Mouse (Mus musculus) lung, postnatal 4 days (tissue): Measurements from ENCODE around the gene Snrpg.
"Not testable (repeated sequence)": the region's sequence is repeated elsewhere in the genome, so short reads cannot be mapped to it uniquely, and the experiment has no call there.

ENCODE experiments used
- DNase-seq, 2 experiments: peaks; one replicate each; pipeline ENCODE4 v3.0.0; 2021

The Snrpg gene

GRCm38 (mm10) chr6:86368479-86368878 lies 2.6 kb upstream of the Snrpg start:
- DNase-seq = no peak

GRCm38 (mm10) chr6:86370093-86370713 lies 901 bp upstream of the Snrpg start:
- no peak for DNase-seq

GRCm38 (mm10) chr6:86371340-86371911 lies 322 bp downstream of the Snrpg start:
- peak; percentile 96 to 97 for DNase-seq

- no peak for DNase-seq
Observed at GRCm38 (mm10) chr6:86371950-86372516, 929 bp downstream of the Snrpg start.

- no peak for DNase-seq
Observed at GRCm38 (mm10) chr6:86373556-86373955, 2.5 kb downstream of the Snrpg start.

GRCm38 (mm10) chr6:86378341-86378740 lies 7.2 kb downstream of the Snrpg start:
- DNase-seq = no peak

- DNase-seq = not testable (repeated sequence)
Observed at GRCm38 (mm10) chr6:86380112-86380511, 9.0 kb downstream of the Snrpg start.

GRCm38 (mm10) chr6:86382551-86382950 lies 11.4 kb downstream of the Snrpg start:
- no peak for DNase-seq

- no peak for DNase-seq
Observed at GRCm38 (mm10) chr6:86383370-86383769, 12.3 kb downstream of the Snrpg start.

GRCm38 (mm10) chr6:86384692-86385091 lies 13.6 kb downstream of the Snrpg start:
- no peak for DNase-seq

GRCm38 (mm10) chr6:86385362-86386104 lies 14.4 kb downstream of the Snrpg start:
- no peak for DNase-seq

GRCm38 (mm10) chr6:86387313-86387712 lies 16.2 kb downstream of the Snrpg start:
- DNase-seq = no peak

GRCm38 (mm10) chr6:86388461-86388860 lies 17.4 kb downstream of the Snrpg start:
- DNase-seq = no peak

GRCm38 (mm10) chr6:86391326-86391725 lies 20.2 kb downstream of the Snrpg start:
- no peak for DNase-seq

- no peak for DNase-seq
Observed at GRCm38 (mm10) chr6:86393187-86393586, 22.1 kb downstream of the Snrpg start.

- DNase-seq = no peak
Observed at GRCm38 (mm10) chr6:86394078-86394720, 23.1 kb downstream of the Snrpg start.

GRCm38 (mm10) chr6:86395021-86395420 lies 23.9 kb downstream of the Snrpg start:
- no peak for DNase-seq

GRCm38 (mm10) chr6:86395969-86396368 lies 24.9 kb downstream of the Snrpg start:
- no peak for DNase-seq

- peak; percentile 91 to 92 for DNase-seq
Observed at GRCm38 (mm10) chr6:86396581-86397256, 25.6 kb downstream of the Snrpg start, which contains the start of gene Pcyox1. TSS of gene Pcyox1 (minus strand) at chr6:86397154.

GRCm38 (mm10) chr6:86397257-86397980 lies 26.3 kb downstream of the Snrpg start:
- DNase-seq = no peak

- DNase-seq = no peak
Observed at GRCm38 (mm10) chr6:86398986-86399385, 27.9 kb downstream of the Snrpg start.

- no peak for DNase-seq
Observed at GRCm38 (mm10) chr6:86399995-86400394, 28.9 kb downstream of the Snrpg start.
